Mouse (Mus musculus): ENCODE measurements around the gene Ldah. TPM values are rescaled to one million over a fixed set of nuclear protein-coding genes. Genes with fewer than 3 reads are reported as not detected.

The Ldah gene
- polyA plus RNA-seq, 1 experiment from 2014 or later, result 63.2 TPM

GRCm38 (mm10) chr12:8321506-8321905 is 113.6 kb downstream of the Ldah start:
- Histone ChIP-seq H3K4me3 (replicated peaks) (no peak overlapping the region), H3K9me3 (no peaks in the 10 kb centered on the region), H3K9ac (replicated peaks) (no peak overlapping the region), H3K36me3 (peaks cover 40% of the 10 kb centered on the region), H3K27me3 (no peaks in the 10 kb centered on the region), H3K4me1 (replicated peaks) (0 out of 2 replicates have a peak, but pooled peaks cover 5% of the 10 kb centered on the region), H3K4me2 (replicated peaks) (no peak overlapping the region), H3K27ac (no peak overlapping the region)
- WGBS, result 83% methylated on average over 10 of the region's 10 CpGs
- ATAC-seq, result no peak

GRCm38 (mm10) chr12:8324086-8324485 is 116.2 kb downstream of the Ldah start:
- H3K36me3 ChIP-seq, result peaks cover 27% of the 10 kb centered on the region
- no peak overlapping the region for H3K4me2 ChIP-seq (replicated peaks)
- no peak for ATAC-seq
- H3K9ac ChIP-seq (replicated peaks), result no peak overlapping the region
- H3K9me3 ChIP-seq, result no peaks in the 10 kb centered on the region
- H3K4me3 ChIP-seq (replicated peaks), result no peak overlapping the region
- WGBS, result 95% methylated on average over 9 of the region's 10 CpGs
- no peaks in the 10 kb centered on the region for H3K27me3 ChIP-seq
- H3K27ac ChIP-seq, result no peak overlapping the region
- peaks cover 17% of the 10 kb centered on the region for H3K4me1 ChIP-seq (replicated peaks)

- Histone ChIP-seq H3K27ac (no peak overlapping the region), H3K4me3 (replicated peaks) (no peak overlapping the region), H3K36me3 (peaks cover 23% of the 10 kb centered on the region), H3K4me2 (replicated peaks) (no peak overlapping the region), H3K4me1 (replicated peaks) (peaks cover 17% of the 10 kb centered on the region), H3K27me3 (no peaks in the 10 kb centered on the region), H3K9ac (replicated peaks) (no peak overlapping the region), H3K9me3 (no peaks in the 10 kb centered on the region)
- 92% methylated on average over 13 of the region's 13 CpGs for WGBS
- ATAC-seq, result no peak
These were observed 117.5 kb downstream of the Ldah start for GRCm38 (mm10) chr12:8325245-8325942.

- H3K4me1 ChIP-seq (replicated peaks), result peaks cover 17% of the 10 kb centered on the region
- no peak overlapping the region for H3K4me2 ChIP-seq (replicated peaks)
- H3K4me3 ChIP-seq (replicated peaks), result no peak overlapping the region
- peaks cover 20% of the 10 kb centered on the region for H3K36me3 ChIP-seq
- 93% methylated on average over 17 of the region's 17 CpGs for WGBS
- no peak overlapping the region for H3K27ac ChIP-seq
- H3K9ac ChIP-seq (replicated peaks), result peak overlapping the region; percentile 14; the same call in 1 of the 2 replicates
- ATAC-seq, result no peak
- H3K27me3 ChIP-seq, result no peaks in the 10 kb centered on the region
- H3K9me3 ChIP-seq, result no peaks in the 10 kb centered on the region
These were observed 118.1 kb downstream of the Ldah start for GRCm38 (mm10) chr12:8325943-8326522.

DNA sequence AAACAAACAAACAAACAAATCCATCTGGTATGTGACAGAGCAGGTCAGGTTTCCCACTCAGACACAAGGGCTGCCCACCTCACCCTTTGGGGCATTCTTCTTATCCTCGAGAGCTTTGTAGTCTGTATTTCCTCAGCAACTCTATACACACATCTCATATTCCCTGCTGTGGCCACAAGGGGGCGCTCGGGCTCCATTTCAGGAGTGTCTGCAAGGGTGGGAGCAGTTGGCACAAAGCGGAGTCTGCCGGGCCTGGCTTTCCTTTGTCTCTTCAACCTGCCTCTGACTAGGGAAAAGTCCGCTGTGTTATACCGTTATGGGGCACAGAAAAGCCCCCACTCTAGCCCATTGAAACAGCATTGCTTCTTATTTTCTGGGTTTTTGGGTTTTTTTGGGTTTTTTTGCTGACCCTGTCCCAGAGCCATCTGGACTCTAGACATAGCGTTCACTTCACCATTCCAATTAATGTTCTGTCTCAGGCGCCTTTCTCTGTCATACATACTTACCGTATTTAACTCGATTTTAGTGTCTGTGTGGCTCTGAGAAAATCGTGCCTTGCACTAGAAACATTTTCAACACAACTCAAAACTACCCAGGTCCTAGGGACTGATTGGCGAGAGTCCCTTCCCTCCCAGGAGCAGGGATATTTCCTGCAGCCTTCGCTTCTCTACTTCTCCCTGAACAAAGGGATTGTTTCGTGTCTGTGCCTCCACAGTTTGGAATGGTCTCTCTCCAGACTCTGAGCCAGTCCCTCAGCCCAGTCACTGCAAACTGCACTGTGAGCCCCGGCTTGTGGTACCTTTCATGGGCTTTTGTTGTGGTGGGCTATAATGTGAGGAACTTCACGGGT is 119.1 kb downstream of the Ldah start:
- H3K27ac ChIP-seq, result peak overlapping the region; percentile 75
- 19% methylated on average over 17 of the region's 17 CpGs for WGBS
- peak; percentile 93 for ATAC-seq
- H3K4me1 ChIP-seq (replicated peaks), result peaks cover 20% of the 10 kb centered on the region
- H3K4me3 ChIP-seq (replicated peaks), result no peak overlapping the region
- no peak overlapping the region for H3K4me2 ChIP-seq (replicated peaks)
- no peaks in the 10 kb centered on the region for H3K27me3 ChIP-seq
- H3K9ac ChIP-seq (replicated peaks), result peak overlapping the region; percentile 64
- H3K36me3 ChIP-seq, result peaks cover 14% of the 10 kb centered on the region
- H3K9me3 ChIP-seq, result no peaks in the 10 kb centered on the region

GRCm38 (mm10) chr12:8327675-8328053 is 119.8 kb downstream of the Ldah start:
- H3K27ac ChIP-seq, result peak overlapping the region; percentile 75
- H3K9me3 ChIP-seq, result no peaks in the 10 kb centered on the region
- H3K36me3 ChIP-seq, result peaks cover 14% of the 10 kb centered on the region
- H3K4me3 ChIP-seq (replicated peaks), result no peak overlapping the region
- no peak overlapping the region for H3K4me2 ChIP-seq (replicated peaks)
- ATAC-seq, result no peak
- peaks cover 24% of the 10 kb centered on the region for H3K4me1 ChIP-seq (replicated peaks)
- 54% methylated on average over 1 of the region's 1 CpGs for WGBS
- no peaks in the 10 kb centered on the region for H3K27me3 ChIP-seq
- peak overlapping the region; percentile 64 for H3K9ac ChIP-seq (replicated peaks)

- Histone ChIP-seq H3K4me1 (replicated peaks) (peaks cover 24% of the 10 kb centered on the region), H3K4me2 (replicated peaks) (no peak overlapping the region), H3K27ac (no peak overlapping the region), H3K9me3 (no peaks in the 10 kb centered on the region), H3K4me3 (replicated peaks) (no peak overlapping the region), H3K36me3 (peaks cover 10% of the 10 kb centered on the region), H3K9ac (replicated peaks) (no peak overlapping the region), H3K27me3 (no peaks in the 10 kb centered on the region)
- ATAC-seq, result no peak
- 93% methylated on average over 7 of the region's 7 CpGs for WGBS
These were observed 121.3 kb downstream of the Ldah start for GRCm38 (mm10) chr12:8329236-8329635.

- ATAC-seq, result no peak
- 70% methylated on average over 14 of the region's 14 CpGs for WGBS
- Histone ChIP-seq H3K36me3 (peaks cover 11% of the 10 kb centered on the region; the same call in 1 of the 2 replicates), H3K9me3 (no peaks in the 10 kb centered on the region), H3K4me3 (replicated peaks) (no peak overlapping the region), H3K4me1 (replicated peaks) (peaks cover 22% of the 10 kb centered on the region), H3K27ac (peak overlapping the region; percentile 27; the same call in 1 of the 2 replicates), H3K9ac (replicated peaks) (peak overlapping the region; percentile 43), H3K4me2 (replicated peaks) (no peak overlapping the region), H3K27me3 (no peaks in the 10 kb centered on the region)
These were observed 123.7 kb downstream of the Ldah start for GRCm38 (mm10) chr12:8331489-8332173.

DNA sequence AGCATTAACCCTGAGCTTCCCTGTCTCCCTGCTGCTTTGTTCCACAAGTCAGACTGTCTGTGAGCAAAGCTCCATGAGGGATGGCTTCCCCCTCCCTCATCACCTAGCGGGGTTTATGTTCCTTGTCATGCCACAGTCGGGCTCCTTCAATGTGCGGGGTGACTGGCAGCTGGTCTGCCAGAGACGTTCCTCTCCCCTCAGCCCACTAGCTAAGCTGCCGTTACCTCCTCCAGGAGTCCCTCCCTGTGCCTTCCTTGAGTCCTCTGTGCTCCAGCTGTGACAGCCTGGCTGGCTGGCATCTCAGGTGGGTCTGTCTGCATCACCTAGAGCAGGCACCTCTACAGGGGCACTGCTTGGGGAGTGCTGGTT is 124.3 kb downstream of the Ldah start:
- no peaks in the 10 kb centered on the region for H3K27me3 ChIP-seq
- H3K36me3 ChIP-seq, result peaks cover 16% of the 10 kb centered on the region
- peak overlapping the region; percentile 27; the same call in 1 of the 2 replicates for H3K27ac ChIP-seq
- H3K4me2 ChIP-seq (replicated peaks), result no peak overlapping the region
- ATAC-seq, result no peak
- no peak overlapping the region for H3K4me3 ChIP-seq (replicated peaks)
- no peaks in the 10 kb centered on the region for H3K9me3 ChIP-seq
- peaks cover 20% of the 10 kb centered on the region for H3K4me1 ChIP-seq (replicated peaks)
- 56% methylated on average over 5 of the region's 5 CpGs for WGBS
- peak overlapping the region; percentile 43; the same call in 1 of the 2 replicates for H3K9ac ChIP-seq (replicated peaks)

DNA sequence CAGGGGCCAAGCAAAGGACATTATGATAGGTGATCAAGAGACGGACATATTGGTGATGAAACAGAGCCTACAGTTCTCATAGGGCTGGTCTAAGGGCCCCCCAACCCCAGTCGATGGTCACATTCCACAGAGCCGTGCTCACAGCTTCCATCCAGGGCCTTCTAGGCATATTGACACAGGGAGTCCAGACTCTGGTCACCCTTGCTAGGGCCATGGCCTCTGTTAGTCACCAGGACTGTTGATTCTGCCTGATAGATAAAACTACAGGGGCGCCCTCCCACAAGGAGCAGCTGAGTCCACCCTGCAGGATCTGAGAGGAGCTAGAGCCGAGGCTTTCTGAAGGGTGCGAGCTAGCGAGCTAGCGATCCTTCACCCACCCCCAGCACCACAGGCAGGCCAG is 125.7 kb downstream of the Ldah start:
- no peak for ATAC-seq
- H3K4me2 ChIP-seq (replicated peaks), result no peak overlapping the region
- H3K36me3 ChIP-seq, result peaks cover 21% of the 10 kb centered on the region
- whole genome bisulfite sequencing, result 92% methylated on average over 8 of the region's 8 CpGs
- no peaks in the 10 kb centered on the region for H3K9me3 ChIP-seq
- H3K9ac ChIP-seq (replicated peaks), result no peak overlapping the region
- H3K4me1 ChIP-seq (replicated peaks), result peaks cover 18% of the 10 kb centered on the region
- H3K4me3 ChIP-seq (replicated peaks), result no peak overlapping the region
- no peak overlapping the region for H3K27ac ChIP-seq
- H3K27me3 ChIP-seq, result no peaks in the 10 kb centered on the region

GRCm38 (mm10) chr12:8334261-8334660 is 126.4 kb downstream of the Ldah start:
- WGBS, result 96% methylated on average over 4 of the region's 4 CpGs
- H3K9me3 ChIP-seq, result no peaks in the 10 kb centered on the region
- no peak overlapping the region for H3K4me3 ChIP-seq (replicated peaks)
- H3K36me3 ChIP-seq, result peaks cover 21% of the 10 kb centered on the region
- no peaks in the 10 kb centered on the region for H3K27me3 ChIP-seq
- H3K4me1 ChIP-seq (replicated peaks), result peaks cover 25% of the 10 kb centered on the region
- H3K4me2 ChIP-seq (replicated peaks), result no peak overlapping the region
- no peak overlapping the region for H3K27ac ChIP-seq
- H3K9ac ChIP-seq (replicated peaks), result no peak overlapping the region
- ATAC-seq, result no peak

Measured in midbrain, embryonic 13.5 days (tissue).